Mouse (Mus musculus) hindbrain, embryonic 11.5 days (tissue): Measurements from ENCODE around the gene Map3k9. TPM values are rescaled to one million over a fixed set of nuclear protein-coding genes. Genes with fewer than 3 reads are reported as not detected.

Source experiments
- ATAC-seq: fragments of 200-750 bp; cut with Nextera tagmentation; 2 replicates; pipeline ENCODE4 v1.8.0; 2017; ENCODE audit warnings: mild to moderate bottlenecking, moderate TSS enrichment, moderate library complexity; ENCODE audit not compliant: low FRiP score
- DNase-seq: peaks from one replicate; pipeline ENCODE4 v3.0.0-alpha.2; 2015; ENCODE audit warnings: low spot score
- H3K27ac ChIP-seq: fragments of 300-500 bp; sonication (generic); 2 replicates; pipeline ENCODE4 v1.5.1; 2014; ENCODE audit warnings: mild to moderate bottlenecking, low read depth, low read length
- H3K27me3 ChIP-seq: fragments of 300-500 bp; sonication (generic); 2 replicates; pipeline ENCODE4 v1.6.1; 2014; ENCODE audit warnings: mild to moderate bottlenecking, low read length, moderate library complexity, mixed read lengths; ENCODE audit not compliant: control insufficient read depth, insufficient read depth
- H3K36me3 ChIP-seq: fragments of 300-500 bp; sonication (generic); 2 replicates; pipeline ENCODE4 v1.6.1; 2014; ENCODE audit warnings: mild to moderate bottlenecking, low read length, moderate library complexity, mixed read lengths; ENCODE audit not compliant: control insufficient read depth, insufficient read depth
- H3K4me1 ChIP-seq: fragments of 300-500 bp; sonication (generic); replicated peaks from 2 replicates; pipeline ENCODE4 v1.6.1; 2014; ENCODE audit warnings: low read length, mixed read lengths; ENCODE audit not compliant: control insufficient read depth, insufficient read depth
- H3K4me2 ChIP-seq: fragments of 300-500 bp; sonication (generic); replicated peaks from 2 replicates; pipeline ENCODE4 v1.6.1; 2014; ENCODE audit warnings: mild to moderate bottlenecking, low read depth, low read length
- H3K4me3 ChIP-seq: fragments of 300-500 bp; sonication (generic); 2 replicates; pipeline ENCODE4 v1.5.1; 2014; ENCODE audit warnings: low read depth, low read length
- H3K9ac ChIP-seq: fragments of 300-500 bp; sonication (generic); 2 replicates; pipeline ENCODE4 v1.6.1; 2014; ENCODE audit warnings: low read depth, low read length
- H3K9me3 ChIP-seq: fragments of 300-500 bp; sonication (generic); 2 replicates; pipeline ENCODE4 v1.6.1; 2016; ENCODE audit warnings: low read length; ENCODE audit not compliant: control insufficient read depth
- WGBS: fragments of 180-500 bp; shearing (Covaris S2); extraction: QIAGEN DNeasy Blood & Tissue Kit; methylation state at CpG from one replicate; pipeline ENCODE4 v1.1.7; 2014; 5-methylcytosine and 5-hydroxymethylcytosine counted together
- polyA plus RNA-seq: library from polyadenylated mRNA; unstranded; fragments of >200 nt; fragmentation: Nextera tagmentation; extraction: Ambion mirVana; gene quantifications from 2 replicates; pipeline ENCODE4 v1.2.1, GENCODE M21; 2014

The Map3k9 gene
- polyA plus RNA-seq, 1 experiment from 2014 or later = 3.4 TPM

DNA sequence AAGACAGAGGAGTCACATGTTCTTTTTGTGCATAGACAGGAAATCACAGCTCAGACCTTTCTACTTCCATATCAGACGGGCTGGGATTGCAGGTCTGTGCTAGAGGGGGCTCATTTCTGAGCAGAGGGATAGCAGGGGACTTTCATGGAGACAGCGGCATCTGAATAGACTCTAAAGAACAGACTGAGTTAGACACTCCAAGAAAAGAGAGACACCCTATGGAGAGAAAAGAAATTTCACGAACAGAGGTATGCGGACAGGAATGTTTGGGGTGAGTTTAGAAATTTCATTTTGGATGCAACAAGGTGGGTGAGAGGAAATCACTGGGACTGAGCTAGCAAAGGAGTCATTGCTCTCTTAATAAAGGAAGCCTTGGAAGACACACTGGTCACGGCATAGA is 93.1 kb downstream of the Map3k9 start:
- Histone ChIP-seq H3K4me3 (no peak overlapping the region), H3K9me3 (no peaks in the 10 kb centered on the region), H3K27ac (no peak overlapping the region), H3K36me3 (no peaks in the 10 kb centered on the region), H3K27me3 (no peaks in the 10 kb centered on the region), H3K4me2 (no peak overlapping the region), H3K9ac (no peak overlapping the region), H3K4me1 (no peaks in the 10 kb centered on the region)
- DNase-seq = no peak
- ATAC-seq = no peak
- 85% methylated on average over 5 of the region's 5 CpGs for WGBS

DNA sequence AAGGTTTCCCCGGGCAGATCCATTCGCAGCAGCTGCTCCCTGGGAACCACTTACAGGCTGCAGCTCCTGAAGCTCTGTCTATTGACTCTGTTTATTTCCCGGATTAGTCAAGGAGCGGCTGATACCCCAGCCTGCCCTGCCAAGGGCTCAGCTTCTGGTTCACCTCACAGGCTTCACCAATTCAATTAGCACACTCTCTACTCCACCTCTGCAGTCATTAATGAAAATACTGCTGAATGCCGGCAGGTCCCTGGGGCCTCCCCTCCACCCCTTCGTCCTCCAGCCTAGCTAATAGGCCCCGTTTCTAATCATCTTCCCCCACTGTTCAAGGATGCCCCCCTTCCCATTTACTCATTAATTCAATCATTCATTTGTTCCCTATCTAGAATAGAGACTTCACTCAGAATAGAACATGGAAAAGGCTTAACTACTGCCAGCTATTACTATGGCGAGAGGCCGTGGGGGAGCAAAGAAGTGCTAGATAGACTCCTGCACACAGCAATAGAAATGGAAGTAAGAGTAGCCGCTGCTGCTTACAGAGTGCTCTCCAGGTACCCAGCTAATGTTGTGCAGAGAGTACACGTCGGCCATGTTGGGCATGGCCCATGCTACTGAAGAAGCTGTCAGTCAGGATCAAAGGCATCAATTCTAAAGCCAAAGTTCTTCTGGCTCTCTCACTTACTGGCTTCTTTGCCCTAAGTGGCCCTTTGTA is 94.4 kb downstream of the Map3k9 start:
- 50% methylated on average over 12 of the region's 12 CpGs for WGBS
- Histone ChIP-seq H3K9ac (no peak overlapping the region), H3K27me3 (no peaks in the 10 kb centered on the region), H3K27ac (no peak overlapping the region), H3K9me3 (no peaks in the 10 kb centered on the region), H3K36me3 (no peaks in the 10 kb centered on the region), H3K4me2 (no peak overlapping the region), H3K4me1 (no peaks in the 10 kb centered on the region), H3K4me3 (no peak overlapping the region)
- ATAC-seq (peak; percentile 57; the same call in 1 of the 2 replicates), DNase-seq (peak; percentile 17)

DNA sequence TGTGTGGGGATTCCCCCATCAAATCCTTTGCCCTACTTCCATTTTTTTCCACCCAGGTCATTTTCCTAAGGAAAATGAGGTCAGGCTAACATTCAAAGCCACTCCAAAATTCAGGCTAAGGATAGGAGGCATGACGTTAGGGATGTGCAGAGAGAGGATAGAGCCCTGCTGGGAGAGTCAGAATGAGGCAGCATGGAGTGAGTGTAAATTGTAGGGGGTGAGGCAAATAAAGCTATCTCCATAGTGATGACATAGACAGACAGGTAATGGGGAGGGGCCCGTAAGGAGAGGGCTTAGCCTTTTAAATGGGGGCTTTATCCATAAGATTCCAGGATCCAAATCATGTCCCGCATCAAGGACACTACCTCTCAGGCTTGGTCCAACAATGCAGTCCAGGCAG is 95.0 kb downstream of the Map3k9 start:
- H3K36me3 ChIP-seq = no peaks in the 10 kb centered on the region
- no peak overlapping the region for H3K9ac ChIP-seq
- ATAC-seq (no peak; the same call in 1 of the 2 replicates), DNase-seq (no peak)
- H3K27me3 ChIP-seq = no peaks in the 10 kb centered on the region
- H3K4me2 ChIP-seq = no peak overlapping the region
- WGBS = 48% methylated on average over 3 of the region's 3 CpGs
- H3K4me1 ChIP-seq = no peaks in the 10 kb centered on the region
- no peak overlapping the region for H3K27ac ChIP-seq
- H3K9me3 ChIP-seq = no peaks in the 10 kb centered on the region
- H3K4me3 ChIP-seq = no peak overlapping the region

DNA sequence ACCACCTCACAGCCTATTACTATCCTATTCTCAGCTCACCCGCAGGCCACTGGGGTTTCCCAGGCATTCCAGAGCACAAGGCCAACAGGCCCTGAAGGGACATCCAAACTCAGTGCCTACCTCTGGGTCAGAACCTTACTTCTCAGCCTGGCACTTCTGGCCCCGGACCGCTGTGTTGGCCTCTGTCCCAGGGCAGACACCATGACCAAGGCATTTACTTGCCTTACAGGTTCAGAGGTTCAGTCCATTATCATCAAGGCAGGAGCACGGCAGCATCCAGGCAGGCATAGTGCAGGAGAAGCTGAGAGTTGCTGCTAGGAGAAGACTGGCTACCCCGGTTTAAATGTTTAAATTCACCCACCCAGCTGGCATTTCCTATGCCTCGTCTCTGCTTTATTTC is 96.9 kb downstream of the Map3k9 start:
- no peak overlapping the region for H3K9ac ChIP-seq
- no peaks in the 10 kb centered on the region for H3K9me3 ChIP-seq
- H3K4me2 ChIP-seq = no peak overlapping the region
- H3K36me3 ChIP-seq = no peaks in the 10 kb centered on the region
- no peaks in the 10 kb centered on the region for H3K27me3 ChIP-seq
- H3K4me1 ChIP-seq = no peaks in the 10 kb centered on the region
- 81% methylated on average over 6 of the region's 6 CpGs for WGBS
- no peak for ATAC-seq
- no peak overlapping the region for H3K27ac ChIP-seq
- DNase-seq = no peak
- no peak overlapping the region for H3K4me3 ChIP-seq

DNA sequence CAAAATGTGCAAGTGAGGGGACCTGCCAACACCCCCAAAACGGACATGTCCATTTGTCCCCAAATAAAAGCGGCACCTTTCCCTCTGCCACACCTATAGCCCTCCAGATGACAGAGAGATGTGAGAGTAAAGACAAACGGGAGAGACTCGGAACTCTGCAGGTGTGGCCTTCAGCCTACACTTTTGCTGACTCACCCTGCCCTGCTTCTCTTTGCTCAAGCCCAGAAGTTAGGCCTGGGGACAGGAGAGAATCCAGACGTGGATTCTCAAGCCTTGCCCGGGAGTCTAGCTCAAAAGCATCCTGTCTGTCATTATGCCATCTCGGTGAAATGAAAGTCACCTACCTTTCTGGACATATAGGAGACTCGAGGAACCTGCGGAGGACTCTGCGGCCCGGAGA is 97.6 kb downstream of the Map3k9 start:
- WGBS = 72% methylated on average over 11 of the region's 11 CpGs
- ATAC-seq (no peak), DNase-seq (no peak)
- Histone ChIP-seq H3K9ac (no peak overlapping the region), H3K27ac (no peak overlapping the region), H3K27me3 (no peaks in the 10 kb centered on the region), H3K4me2 (no peak overlapping the region), H3K9me3 (no peaks in the 10 kb centered on the region), H3K4me1 (no peaks in the 10 kb centered on the region), H3K36me3 (no peaks in the 10 kb centered on the region), H3K4me3 (no peak overlapping the region)

DNA sequence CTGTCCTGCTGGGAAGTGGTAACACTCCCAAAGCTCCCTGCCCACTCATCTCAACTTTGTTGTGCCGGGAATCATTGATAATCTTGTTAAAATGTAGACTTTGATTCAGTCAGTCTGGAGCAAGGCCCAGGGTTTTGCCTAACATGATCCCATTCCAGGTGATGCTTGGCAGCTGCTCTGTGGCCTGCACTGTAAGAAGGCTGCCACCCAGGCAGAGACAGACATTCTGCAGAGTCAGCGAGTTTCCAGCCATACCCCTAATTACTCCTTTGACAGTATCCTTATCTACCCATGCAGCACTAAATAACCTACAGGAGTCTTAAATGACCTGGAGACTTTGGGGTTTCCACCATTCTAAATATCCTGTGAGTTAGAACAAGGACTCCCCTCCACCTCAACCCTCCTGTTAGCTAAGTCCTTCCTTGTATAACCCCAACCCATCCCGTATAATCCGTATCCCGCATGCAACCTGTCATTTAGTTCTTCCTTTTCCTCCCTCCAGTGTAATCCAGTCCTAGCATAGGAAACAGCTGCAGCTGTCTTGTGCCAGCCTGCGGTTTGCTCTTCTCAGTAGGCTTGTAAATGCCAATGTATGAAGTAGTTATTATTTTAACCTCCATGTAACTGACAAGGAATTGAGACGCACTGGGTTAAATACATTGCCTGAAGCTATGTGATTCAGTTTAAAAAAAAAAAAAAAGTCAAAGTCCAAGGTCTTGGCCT is 101.0 kb downstream of the Map3k9 start:
- Histone ChIP-seq H3K4me1 (no peaks in the 10 kb centered on the region), H3K9ac (no peak overlapping the region), H3K4me3 (no peak overlapping the region), H3K4me2 (no peak overlapping the region), H3K9me3 (no peaks in the 10 kb centered on the region), H3K36me3 (no peaks in the 10 kb centered on the region), H3K27ac (no peak overlapping the region), H3K27me3 (no peaks in the 10 kb centered on the region)
- ATAC-seq (no peak), DNase-seq (no peak)
- 86% methylated on average over 7 of the region's 7 CpGs for WGBS

DNA sequence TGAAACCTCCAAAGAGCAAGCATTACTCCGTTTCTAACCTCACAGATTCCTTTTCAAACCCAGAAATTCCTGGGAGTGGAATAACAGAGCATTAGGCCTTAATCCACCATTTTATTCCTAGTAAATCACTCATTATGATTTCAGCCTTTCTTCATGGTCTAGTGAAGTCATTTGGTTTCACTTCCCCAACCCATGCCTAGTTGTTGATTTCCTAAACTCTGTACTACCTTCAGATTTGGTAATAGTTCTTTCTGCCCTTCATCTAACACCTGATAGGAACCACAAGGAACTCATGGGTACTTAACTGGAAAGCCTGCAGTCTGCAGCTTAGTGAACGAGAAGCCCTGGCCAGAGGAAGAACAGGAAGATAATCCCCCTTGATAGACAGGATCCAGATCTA is 105.4 kb downstream of the Map3k9 start:
- no peaks in the 10 kb centered on the region for H3K27me3 ChIP-seq
- H3K9me3 ChIP-seq = no peaks in the 10 kb centered on the region
- H3K36me3 ChIP-seq = no peaks in the 10 kb centered on the region
- DNase-seq = no peak
- no peak overlapping the region for H3K27ac ChIP-seq
- H3K4me2 ChIP-seq = no peak overlapping the region
- ATAC-seq = no peak
- WGBS = 72% methylated on average over 2 of the region's 2 CpGs
- H3K4me3 ChIP-seq = no peak overlapping the region
- no peaks in the 10 kb centered on the region for H3K4me1 ChIP-seq
- no peak overlapping the region for H3K9ac ChIP-seq
